11 mouse cellular contexts compared by ENCODE assay signal in the genomic region with DNA sequence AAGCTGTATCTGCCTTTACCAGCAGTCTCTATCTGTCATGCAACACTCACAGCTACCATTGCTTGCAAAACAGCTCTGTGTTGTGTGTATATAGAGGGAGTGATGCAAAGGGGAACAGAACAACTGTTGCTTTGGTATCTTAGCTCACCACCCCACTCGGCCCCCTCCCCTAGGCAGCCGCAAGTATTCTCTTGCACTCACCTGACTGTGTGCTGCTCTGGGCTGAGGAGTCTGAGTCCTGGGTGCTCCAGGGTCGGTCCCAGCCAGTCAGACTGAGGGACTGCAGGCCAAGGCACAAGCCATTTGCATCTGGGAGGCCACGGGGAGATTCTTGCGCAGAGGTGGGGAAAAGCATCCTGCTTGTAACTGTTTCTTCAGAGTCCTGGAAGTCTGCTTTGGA. TPM values are rescaled to one million over a fixed set of nuclear protein-coding genes. Genes with fewer than 3 reads are reported as not detected.
DNase-seq lines count a peak whose midpoint lies in the region; ATAC-seq lines count a peak whose summit lies in the region.
"Had no signal": no experiment of that assay in that cellular context is flagged by ENCODE, and none has a peak within 500 bp of the region (broad histone marks: within the 10 kb centered on the region; RNA-seq: fewer than 3 reads in every experiment).

No protein-coding gene starts in this region.

- DNase-seq in layer of hippocampus, adult 11-12 months (ENCODE audit: low spot score) = peak; percentile 15
- DNase-seq in layer of hippocampus, adult 9-11 months = no peak
- no peak for DNase-seq in embryo, embryonic 9.5 days (ENCODE audit: extremely low spot score)
- DNase-seq in heart, adult 8-10 months (ENCODE audit: low spot score) = no peak
- no peak for DNase-seq in cerebellum, postnatal 14 days
- DNase-seq: kidney, adult 9 months had no signal

- no peak overlapping the region for H3K27ac ChIP-seq in embryonic facial prominence, embryonic 13.5 days
- H3K27ac ChIP-seq in hindbrain, embryonic 13.5 days = no peak overlapping the region
- H3K27ac ChIP-seq in midbrain, embryonic 16.5 days (ENCODE audit: low read length) = no peak overlapping the region
- H3K27ac ChIP-seq: heart, embryonic 15.5 days had no signal

- peaks cover 10% of the 10 kb centered on the region; the same call in 1 of the 2 replicates for H3K4me1 ChIP-seq in embryonic facial prominence, embryonic 13.5 days
- peaks cover 15% of the 10 kb centered on the region for H3K4me1 ChIP-seq in hindbrain, embryonic 13.5 days (replicated peaks)
- 0 out of 2 replicates have a peak, but pooled peaks cover 3% of the 10 kb centered on the region for H3K4me1 ChIP-seq in midbrain, embryonic 16.5 days (ENCODE audit: control insufficient read depth, insufficient read depth, low read length)

- H3K9me3 ChIP-seq in embryonic facial prominence, embryonic 13.5 days = no peaks in the 10 kb centered on the region
- no peaks in the 10 kb centered on the region for H3K9me3 ChIP-seq in hindbrain, embryonic 13.5 days
- no peaks in the 10 kb centered on the region for H3K9me3 ChIP-seq in midbrain, embryonic 16.5 days (replicated peaks; ENCODE audit: control insufficient read depth, low read length, poor library complexity, severe bottlenecking)
- H3K9me3 ChIP-seq: heart, embryonic 15.5 days had no signal

- H3K36me3 ChIP-seq in embryonic facial prominence, embryonic 13.5 days = no peaks in the 10 kb centered on the region
- no peaks in the 10 kb centered on the region for H3K36me3 ChIP-seq in hindbrain, embryonic 13.5 days
- no peaks in the 10 kb centered on the region for H3K36me3 ChIP-seq in midbrain, embryonic 16.5 days (ENCODE audit: control insufficient read depth, insufficient read depth, low read length)
- H3K36me3 ChIP-seq: heart, embryonic 15.5 days had no signal

- peaks cover 21% of the 10 kb centered on the region for H3K27me3 ChIP-seq in embryonic facial prominence, embryonic 13.5 days
- 0 out of 2 replicates have a peak, but pooled peaks cover 3% of the 10 kb centered on the region for H3K27me3 ChIP-seq in hindbrain, embryonic 13.5 days
- no peaks in the 10 kb centered on the region for H3K27me3 ChIP-seq in midbrain, embryonic 16.5 days (ENCODE audit: control insufficient read depth, insufficient read depth, low read depth, low read length)
- H3K27me3 ChIP-seq: CH12.LX had no signal

- no peak overlapping the region; the same call in 1 of the 2 replicates for H3K9ac ChIP-seq in embryonic facial prominence, embryonic 13.5 days
- H3K9ac ChIP-seq in hindbrain, embryonic 13.5 days = peak overlapping the region; percentile 65
- H3K9ac ChIP-seq in midbrain, embryonic 16.5 days (ENCODE audit: low read depth, low read length) = peak overlapping the region; percentile 59; the same call in 1 of the 2 replicates
- H3K9ac ChIP-seq: heart, embryonic 15.5 days had no signal

- ATAC-seq in embryonic facial prominence, embryonic 13.5 days (ENCODE audit: insufficient number of reproducible peaks, insufficient read depth, low FRiP score, low TSS enrichment, low read depth) = no peak
- peak; percentile 71 for ATAC-seq in hindbrain, embryonic 13.5 days (ENCODE audit: low FRiP score)
- peak; percentile 83 for ATAC-seq in midbrain, embryonic 16.5 days

- no peak overlapping the region; the same call in 1 of the 2 replicates for H3K4me3 ChIP-seq in embryonic facial prominence, embryonic 13.5 days
- peak overlapping the region; percentile 33; the same call in 1 of the 2 replicates for H3K4me3 ChIP-seq in hindbrain, embryonic 13.5 days
- H3K4me3 ChIP-seq in midbrain, embryonic 16.5 days (ENCODE audit: low read depth, low read length) = peak overlapping the region; percentile 27; the same call in 1 of the 2 replicates

- peak overlapping the region; percentile 54 for H3K4me2 ChIP-seq in embryonic facial prominence, embryonic 13.5 days
- peak overlapping the region; percentile 55 for H3K4me2 ChIP-seq in hindbrain, embryonic 13.5 days
- peak overlapping the region; percentile 74 for H3K4me2 ChIP-seq in midbrain, embryonic 16.5 days (ENCODE audit: low read length)

- WGBS in embryonic facial prominence, embryonic 13.5 days = 14% methylated on average over 5 of the region's 5 CpGs
- WGBS in hindbrain, embryonic 13.5 days = 12% methylated on average over 5 of the region's 5 CpGs
- WGBS in midbrain, embryonic 16.5 days = 13% methylated on average over 5 of the region's 5 CpGs

RNA-seq across cellular contexts. Expression of gene Rps17, which starts 26.8 kb away (rescaled TPM):
- polyA plus RNA-seq in embryonic facial prominence, embryonic 13.5 days (2015; fragmentation: Nextera tagmentation; extraction: Ambion mirVana) = 1,307 and 1,416 TPM in 2 replicates
- 845 and 863 TPM in 2 replicates for polyA plus RNA-seq in hindbrain, embryonic 13.5 days (2015; fragmentation: Nextera tagmentation; extraction: Ambion mirVana)
- 594 and 636 TPM in 2 replicates for polyA plus RNA-seq in midbrain, embryonic 16.5 days (2015; fragmentation: Nextera tagmentation; extraction: Ambion mirVana)
- total RNA-seq in heart, adult 8-10 months (2022) = 1,000 to 10,000 TPM in 2 of 4 experiments, 100 to 1,000 TPM in 2; 953 to 1,046 (median 1,014) TPM
